Mouse (Mus musculus) NIH3T3 (cell line): ENCODE measurements at regions not wholly inside any gene's neighbourhood (a gene's known extent, or its start where the extent isn't known, plus 50 kb on each side); places are given as distances from the start of the nearest gene placed in this dataset.
A peak's percentile ranks its signal among the peaks of the same experiment; 100 is the strongest.

Source experiments
- DNase-seq: peaks from one replicate; pipeline ENCODE4 v3.0.0-alpha.2; 2012; ENCODE audit warnings: low read depth

GRCm38 (mm10) chr11:114212136-114212535, 145.3 kb upstream of the Sdk2 start:
- DNase-seq: no peak

GRCm38 (mm10) chr11:114205192-114205591, 138.3 kb upstream of the Sdk2 start:
- peak; percentile 47 for DNase-seq

- no peak for DNase-seq
Measured at GRCm38 (mm10) chr11:114203416-114203815, 136.6 kb upstream of the Sdk2 start.

- no peak for DNase-seq
Measured at GRCm38 (mm10) chr11:114202486-114202885, 135.6 kb upstream of the Sdk2 start.

- DNase-seq: no peak
Measured at GRCm38 (mm10) chr11:114199081-114199586, 132.3 kb upstream of the Sdk2 start.

- DNase-seq: peak; percentile 82
Measured at GRCm38 (mm10) chr11:114198317-114199032, 131.6 kb upstream of the Sdk2 start.

GRCm38 (mm10) chr11:114195291-114195690, 128.4 kb upstream of the Sdk2 start:
- no peak for DNase-seq

- DNase-seq: no peak
Measured at GRCm38 (mm10) chr11:114194055-114194706, 127.3 kb upstream of the Sdk2 start.

- no peak for DNase-seq
Measured at GRCm38 (mm10) chr11:114193018-114193417, 126.2 kb upstream of the Sdk2 start.

- DNase-seq: no peak
Measured at GRCm38 (mm10) chr11:114191661-114192060, 124.8 kb upstream of the Sdk2 start.

GRCm38 (mm10) chr11:114184970-114185882, 118.4 kb upstream of the Sdk2 start:
- DNase-seq: no peak

GRCm38 (mm10) chr11:114184431-114184830, 117.6 kb upstream of the Sdk2 start:
- no peak for DNase-seq

GRCm38 (mm10) chr11:114183231-114183630, 116.4 kb upstream of the Sdk2 start:
- no peak for DNase-seq

GRCm38 (mm10) chr11:114178746-114179472, 112.1 kb upstream of the Sdk2 start:
- DNase-seq: no peak

- DNase-seq: no peak
Measured at GRCm38 (mm10) chr11:114177789-114178188, 110.9 kb upstream of the Sdk2 start.

GRCm38 (mm10) chr11:114177281-114177680, 110.4 kb upstream of the Sdk2 start:
- DNase-seq: no peak

- DNase-seq: no peak
Measured at GRCm38 (mm10) chr11:114176671-114177212, 109.9 kb upstream of the Sdk2 start.

GRCm38 (mm10) chr11:114175437-114176131, 108.7 kb upstream of the Sdk2 start:
- DNase-seq: no peak

GRCm38 (mm10) chr11:114174871-114175270, 108.0 kb upstream of the Sdk2 start:
- DNase-seq: no peak

- DNase-seq: no peak
Measured at GRCm38 (mm10) chr11:114168231-114168661, 101.4 kb upstream of the Sdk2 start.
